Mouse (Mus musculus): ENCODE data around the gene Ces1c. TPM values are rescaled to one million over a fixed set of nuclear protein-coding genes. Genes with fewer than 3 reads are reported as not detected.

The Ces1c gene
- polyA plus RNA-seq (2021): not detected

- ATAC-seq (no peak), DNase-seq (ENCODE audit: low read depth, low spot score) (no peak)
- ChIA-PET CTCF (no interaction called here), POLR2A (no interaction called here)
- no peak for TF ChIP-seq CTCF (IDR thresholded peaks at IDR 0.05)
- no peaks in the 10 kb centered on the region for H3K27me3 ChIP-seq
- in situ Hi-C loops (cut with MboI; ENCODE audit: low pct_unique_long_range_greater_than_20kb): no loop called here
These were observed at the start of gene Ces1c for GRCm38 (mm10) chr8:93131233-93131980. TSS of gene Ces1c (minus strand) at chr8:93131283.

DNA sequence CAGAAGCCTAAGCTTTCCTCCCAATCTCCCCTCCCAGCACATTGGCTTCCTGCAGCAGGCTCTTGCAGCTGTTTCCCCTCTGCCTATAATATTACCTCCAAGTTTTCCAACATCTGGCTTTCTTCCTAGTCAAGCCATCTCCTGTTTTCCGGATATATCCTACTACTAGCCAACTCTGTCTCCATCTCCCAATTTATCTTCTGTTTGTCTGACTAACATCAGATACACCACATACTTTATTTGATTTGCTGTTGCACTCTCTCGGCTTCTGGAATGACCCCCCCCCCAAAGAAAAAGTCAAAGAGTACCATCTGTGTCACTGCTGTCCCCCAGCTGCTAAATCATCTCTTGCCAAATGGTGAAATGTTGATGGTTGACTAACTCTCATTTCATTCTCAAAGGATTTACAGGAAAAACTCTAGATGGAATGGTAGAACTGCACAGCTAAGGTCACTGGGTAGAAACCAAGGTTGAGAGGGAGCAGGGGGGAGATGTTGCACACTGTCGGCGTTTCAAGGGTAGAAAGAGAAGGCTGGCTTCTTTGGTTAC is 49.6 kb upstream of the Ces1c start:
- ChIA-PET CTCF (no interaction called here), POLR2A (no interaction called here)
- ATAC-seq (no peak), DNase-seq (ENCODE audit: low read depth, low spot score) (no peak)
- in situ Hi-C loops (cut with MboI; ENCODE audit: low pct_unique_long_range_greater_than_20kb): no loop called here
- no peak for TF ChIP-seq CTCF (IDR thresholded peaks at IDR 0.05)
- peaks cover 20% of the 10 kb centered on the region for H3K27me3 ChIP-seq

- in situ Hi-C loops (cut with MboI; ENCODE audit: low pct_unique_long_range_greater_than_20kb): no loop called here
- POLR2A ChIA-PET: no interaction called here
- CTCF ChIA-PET: no interaction called here
- no peak for ATAC-seq
- H3K27me3 ChIP-seq: peaks cover 10% of the 10 kb centered on the region
- no peak for DNase-seq (ENCODE audit: low read depth, low spot score)
- TF ChIP-seq CTCF (IDR thresholded peaks at IDR 0.05): no peak
These were observed 45.5 kb upstream of the Ces1c start for GRCm38 (mm10) chr8:93176593-93176992.

DNA sequence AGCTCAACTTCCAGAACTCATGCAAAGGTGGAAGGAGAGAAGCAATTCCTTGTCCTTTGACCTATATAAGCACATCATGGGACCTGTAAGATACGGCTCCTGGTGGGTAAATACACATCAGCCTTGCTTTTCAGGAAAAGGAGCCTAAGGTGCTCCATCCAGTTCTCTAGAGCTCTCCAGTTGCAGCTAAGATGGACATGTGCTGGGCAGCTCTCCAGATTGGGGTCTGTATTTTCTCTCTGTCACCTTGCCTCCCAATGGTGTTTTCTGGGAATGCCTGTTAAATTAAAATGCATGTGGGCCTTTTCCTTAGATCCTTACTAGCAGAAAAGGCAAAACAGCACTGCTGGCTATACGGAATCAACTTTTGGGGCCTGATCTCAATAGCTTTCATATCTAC is 43.5 kb upstream of the Ces1c start:
- no peak for DNase-seq (ENCODE audit: low read depth, low spot score)
- POLR2A ChIA-PET: no interaction called here
- CTCF ChIA-PET: no interaction called here

DNA sequence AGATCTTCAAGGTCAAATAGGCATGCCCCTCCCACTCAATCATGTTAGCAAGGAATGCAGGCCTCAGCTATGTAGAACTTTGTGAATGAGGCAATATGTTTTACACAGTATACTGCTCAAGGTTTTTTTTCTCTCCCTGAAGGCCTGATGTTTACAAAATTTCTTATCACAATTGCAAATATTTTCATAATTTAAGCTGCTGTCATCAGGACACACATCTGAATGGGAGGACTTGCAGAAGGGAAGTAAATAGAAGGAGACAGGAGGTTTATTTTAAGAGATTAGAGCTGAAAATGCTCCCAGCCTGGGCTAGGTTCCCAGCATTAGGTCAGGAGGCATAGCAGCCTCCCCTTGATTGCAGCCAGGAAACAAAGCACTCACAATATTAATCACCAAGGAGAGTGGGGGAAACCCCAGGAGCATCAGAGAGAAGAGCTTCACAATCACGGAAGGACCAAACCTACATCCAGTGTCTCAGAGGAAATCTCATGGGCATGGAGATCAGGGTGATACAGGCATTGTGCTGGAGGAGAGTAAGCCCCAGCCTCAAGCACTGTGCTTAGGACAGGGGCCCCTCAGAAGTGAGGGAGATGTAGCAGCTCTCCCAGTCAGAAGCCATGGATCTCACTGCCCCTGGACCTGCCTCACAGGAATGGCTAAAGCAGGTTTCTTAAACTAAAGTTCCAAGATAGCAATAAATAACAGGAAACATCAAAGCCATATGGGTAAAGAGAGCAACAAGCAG is 40.9 kb upstream of the Ces1c start:
- no peak for TF ChIP-seq CTCF (IDR thresholded peaks at IDR 0.05)
- in situ Hi-C loops (cut with MboI; ENCODE audit: low pct_unique_long_range_greater_than_20kb): no loop called here
- DNase-seq (ENCODE audit: low read depth, low spot score) (no peak), ATAC-seq (no peak)
- ChIA-PET POLR2A (no interaction called here), CTCF (no interaction called here)
- peaks cover 8% of the 10 kb centered on the region for H3K27me3 ChIP-seq

More for the DNA sequence above, 43.5 kb upstream of the Ces1c start:
- peaks cover 12% of the 10 kb centered on the region for H3K27me3 ChIP-seq
- in situ Hi-C loops (cut with MboI; ENCODE audit: low pct_unique_long_range_greater_than_20kb): no loop called here
- no peak for TF ChIP-seq CTCF (IDR thresholded peaks at IDR 0.05)
- ATAC-seq: no peak

- ChIA-PET POLR2A (no interaction called here), CTCF (no interaction called here)
- DNase-seq (ENCODE audit: low read depth, low spot score) (no peak), ATAC-seq (no peak)
- no peak for TF ChIP-seq CTCF (IDR thresholded peaks at IDR 0.05)
- in situ Hi-C loops (cut with MboI; ENCODE audit: low pct_unique_long_range_greater_than_20kb): no loop called here
- peaks cover 4% of the 10 kb centered on the region for H3K27me3 ChIP-seq
These were observed 32.3 kb upstream of the Ces1c start for GRCm38 (mm10) chr8:93163363-93163762.

GRCm38 (mm10) chr8:93151401-93151800 is 20.3 kb upstream of the Ces1c start:
- no peak for DNase-seq (ENCODE audit: low read depth, low spot score)
- POLR2A ChIA-PET: no interaction called here
- no peak for TF ChIP-seq CTCF (IDR thresholded peaks at IDR 0.05)
- ATAC-seq: no peak
- CTCF ChIA-PET: no interaction called here
- peaks cover 4% of the 10 kb centered on the region for H3K27me3 ChIP-seq
- in situ Hi-C loops (cut with MboI; ENCODE audit: low pct_unique_long_range_greater_than_20kb): no loop called here

GRCm38 (mm10) chr8:93147331-93147730 is 16.2 kb upstream of the Ces1c start:
- TF ChIP-seq CTCF (IDR thresholded peaks at IDR 0.05): no peak

DNA sequence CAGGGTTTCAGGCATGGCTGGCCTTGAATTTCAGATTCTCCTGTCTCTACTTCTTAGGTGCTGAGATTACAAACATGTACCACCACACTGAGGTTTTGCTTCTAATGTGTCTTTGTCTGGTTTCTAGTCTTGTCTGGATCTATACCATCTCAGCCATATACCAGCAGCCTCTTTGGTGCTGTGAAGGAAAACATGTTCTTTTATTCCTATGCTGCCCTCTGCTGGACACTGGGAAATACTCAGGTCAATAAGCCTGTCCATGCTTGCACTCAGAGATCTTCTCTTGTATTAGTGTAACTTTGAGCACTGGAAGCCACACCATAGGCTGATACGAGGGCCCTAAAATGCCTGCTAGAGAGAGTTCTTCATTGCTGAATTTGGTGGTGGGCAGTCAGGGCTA is 9.6 kb upstream of the Ces1c start:
- DNase-seq (ENCODE audit: low read depth, low spot score): peak; percentile 1
- peaks cover 12% of the 10 kb centered on the region for H3K27me3 ChIP-seq
- ATAC-seq: no peak
- TF ChIP-seq CTCF (IDR thresholded peaks at IDR 0.05): peak; percentile 63
- in situ Hi-C loops (cut with MboI; ENCODE audit: low pct_unique_long_range_greater_than_20kb): no loop called here
- ChIA-PET CTCF (no interaction called here), POLR2A (no interaction called here)

More at GRCm38 (mm10) chr8:93147331-93147730, 16.2 kb upstream of the Ces1c start:
- no peak for ATAC-seq
- ChIA-PET CTCF (no interaction called here), POLR2A (no interaction called here)
- no peak for DNase-seq (ENCODE audit: low read depth, low spot score)
- in situ Hi-C loops (cut with MboI; ENCODE audit: low pct_unique_long_range_greater_than_20kb): no loop called here
- H3K27me3 ChIP-seq: peaks cover 16% of the 10 kb centered on the region

DNA sequence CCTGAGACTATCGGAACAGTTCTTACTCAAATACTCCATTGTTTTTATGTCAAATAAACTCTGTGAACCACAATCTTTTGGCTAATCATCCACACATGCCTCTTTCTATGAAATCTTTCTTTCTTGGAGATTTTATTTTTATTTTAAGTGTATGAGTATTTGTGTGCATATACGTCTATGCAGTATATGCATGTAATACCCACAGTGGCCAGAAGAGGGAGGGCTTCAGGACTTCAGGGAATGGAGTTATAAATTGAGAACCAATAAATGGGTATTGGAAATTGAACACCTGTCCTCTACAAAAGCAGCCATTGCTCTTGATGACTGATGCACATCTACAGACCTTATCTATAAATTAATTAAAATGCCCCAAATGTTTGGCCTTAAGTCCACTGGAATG is 1.1 kb upstream of the Ces1c start:
- ChIA-PET POLR2A (no interaction called here), CTCF (no interaction called here)
- DNase-seq (ENCODE audit: low read depth, low spot score) (no peak), ATAC-seq (no peak)
- no peak for TF ChIP-seq CTCF (IDR thresholded peaks at IDR 0.05)
- no peaks in the 10 kb centered on the region for H3K27me3 ChIP-seq
- in situ Hi-C loops (cut with MboI; ENCODE audit: low pct_unique_long_range_greater_than_20kb): no loop called here

- ATAC-seq (no peak), DNase-seq (ENCODE audit: low read depth, low spot score) (no peak)
- in situ Hi-C loops (cut with MboI; ENCODE audit: low pct_unique_long_range_greater_than_20kb): no loop called here
- no peaks in the 10 kb centered on the region for H3K27me3 ChIP-seq
- TF ChIP-seq CTCF (IDR thresholded peaks at IDR 0.05): no peak
- ChIA-PET CTCF (no interaction called here), POLR2A (no interaction called here)
These were observed 4.6 kb downstream of the Ces1c start for GRCm38 (mm10) chr8:93126476-93126875.
